Mouse (Mus musculus) WW6 (cell line): Measurements from ENCODE around the gene Pik3r2.
A peak's percentile ranks its signal among the peaks of the same experiment; 100 is the strongest.

Experiments
- DNase-seq: peaks from one replicate; pipeline ENCODE4 v3.0.0-alpha.2; 2013; ENCODE audit warnings: low read depth, low spot score

Pik3r2 gene

GRCm38 (mm10) chr8:70742176-70742575 is 34.3 kb downstream of the Pik3r2 start:
- DNase-seq: no peak

DNA sequence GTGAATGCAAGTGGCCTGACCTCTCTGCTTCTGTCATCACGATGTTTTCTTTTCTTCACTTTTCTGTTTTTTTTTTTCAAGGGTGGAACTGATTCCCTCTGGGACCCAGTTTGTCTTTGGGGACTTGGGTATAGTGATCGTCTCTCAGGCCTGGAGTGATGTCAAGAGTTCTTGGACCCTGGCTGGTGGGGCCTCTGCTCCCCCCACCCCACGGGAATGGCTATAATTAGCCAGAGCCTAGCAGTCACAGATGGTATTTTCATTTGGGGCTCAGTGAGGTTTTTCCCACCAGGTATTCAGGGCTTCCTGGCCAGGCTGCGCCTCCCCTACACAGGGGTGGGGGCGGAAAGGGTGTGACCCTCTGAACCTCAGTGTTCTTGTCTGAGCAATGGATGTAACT is 34.9 kb downstream of the Pik3r2 start:
- no peak for DNase-seq

DNA sequence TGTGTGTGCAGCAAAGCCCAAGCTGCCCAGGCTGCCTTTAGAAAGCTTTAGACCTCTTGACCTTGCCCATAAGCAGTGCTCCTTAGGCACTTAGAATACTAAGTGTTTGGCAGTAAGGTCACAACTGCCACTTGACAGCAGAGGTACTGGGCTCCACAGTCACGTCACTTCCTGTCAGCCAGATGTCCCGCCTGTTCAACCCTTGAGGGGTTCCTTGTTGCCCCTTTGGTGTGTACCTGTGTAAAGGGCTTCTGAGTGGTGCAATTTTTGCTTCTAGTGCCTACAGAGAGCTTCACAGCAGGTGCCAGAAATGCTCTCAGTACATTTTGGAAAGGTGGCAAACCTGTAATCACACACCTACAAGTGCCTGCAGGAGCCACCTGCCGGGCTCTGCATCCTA is 38.3 kb downstream of the Pik3r2 start:
- no peak for DNase-seq

- DNase-seq: no peak
These were observed 38.8 kb downstream of the Pik3r2 start for GRCm38 (mm10) chr8:70737705-70738104.

DNA sequence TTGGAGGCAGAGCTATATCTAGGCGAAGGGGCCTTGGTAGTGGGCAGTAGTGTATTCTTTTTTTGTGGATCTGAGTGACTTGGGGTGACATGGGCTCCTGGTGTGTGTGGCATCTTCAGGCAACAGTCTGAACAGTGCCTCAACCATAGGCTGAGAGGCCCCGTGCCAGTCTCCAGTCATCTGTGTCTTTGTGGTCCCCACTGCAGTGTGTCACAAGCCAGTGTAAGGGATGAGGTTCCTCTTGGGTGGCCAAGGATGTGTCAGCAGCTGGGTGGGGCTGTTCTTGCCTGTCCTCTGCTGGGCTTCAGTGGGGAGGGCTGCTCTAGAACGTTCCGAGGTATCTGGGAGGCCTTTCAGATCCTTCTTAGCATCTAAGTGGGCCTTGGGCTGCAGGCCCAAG is 45.6 kb downstream of the Pik3r2 start:
- no peak for DNase-seq

GRCm38 (mm10) chr8:70729808-70730475 is 46.6 kb downstream of the Pik3r2 start:
- DNase-seq: no peak

DNA sequence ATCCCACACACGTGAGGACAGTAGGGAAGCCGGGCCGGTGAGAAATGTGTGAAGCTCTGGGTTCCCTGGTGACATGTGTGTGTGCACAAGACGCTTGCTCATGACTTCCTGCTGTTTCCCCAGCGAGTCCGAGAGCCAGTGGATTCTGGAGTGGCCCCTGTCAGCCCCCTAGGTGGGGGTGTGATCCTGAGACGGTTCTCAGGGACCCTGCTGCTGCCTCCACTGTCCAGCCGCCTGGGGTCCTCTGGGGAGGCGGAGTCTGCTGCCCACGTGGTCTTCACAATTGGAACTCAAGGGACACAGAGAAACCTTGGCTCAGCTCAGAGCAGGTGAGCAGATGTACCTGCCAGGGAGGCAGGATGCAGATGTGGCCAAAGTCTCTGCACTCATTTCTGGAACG is 49.8 kb downstream of the Pik3r2 start:
- no peak for DNase-seq

DNA sequence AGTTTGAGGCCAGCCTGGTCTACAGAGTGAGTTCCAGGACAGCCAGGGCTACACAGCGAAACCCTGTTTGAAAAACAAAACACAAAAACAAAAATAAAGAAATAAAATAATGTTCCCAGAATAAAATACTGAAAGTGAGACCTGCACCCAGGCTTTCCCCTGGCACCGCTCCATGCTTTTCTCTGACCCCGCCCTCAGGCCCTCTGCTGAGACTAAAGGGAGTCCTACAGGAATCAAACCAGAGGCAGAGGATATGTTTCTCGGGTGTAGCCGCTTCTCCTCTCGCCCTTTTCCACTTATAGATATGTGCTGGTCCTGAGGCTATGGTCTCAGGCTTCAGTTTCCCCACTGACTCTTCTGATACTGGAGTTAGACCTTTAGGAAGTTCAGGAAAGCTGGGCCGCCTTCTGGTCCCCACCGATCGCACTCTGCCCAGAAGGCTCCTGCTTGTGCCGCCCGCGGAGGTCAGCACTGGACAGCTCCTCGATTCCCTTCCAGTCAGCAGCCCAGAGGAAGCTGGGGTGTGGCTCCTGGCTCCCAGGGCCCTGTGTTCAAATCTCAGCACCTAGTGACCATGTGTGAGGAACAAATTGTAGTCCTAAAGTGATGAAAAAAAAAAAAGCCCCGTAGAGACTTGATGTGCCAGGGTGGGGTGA is 50.6 kb downstream of the Pik3r2 start:
- DNase-seq: no peak

DNA sequence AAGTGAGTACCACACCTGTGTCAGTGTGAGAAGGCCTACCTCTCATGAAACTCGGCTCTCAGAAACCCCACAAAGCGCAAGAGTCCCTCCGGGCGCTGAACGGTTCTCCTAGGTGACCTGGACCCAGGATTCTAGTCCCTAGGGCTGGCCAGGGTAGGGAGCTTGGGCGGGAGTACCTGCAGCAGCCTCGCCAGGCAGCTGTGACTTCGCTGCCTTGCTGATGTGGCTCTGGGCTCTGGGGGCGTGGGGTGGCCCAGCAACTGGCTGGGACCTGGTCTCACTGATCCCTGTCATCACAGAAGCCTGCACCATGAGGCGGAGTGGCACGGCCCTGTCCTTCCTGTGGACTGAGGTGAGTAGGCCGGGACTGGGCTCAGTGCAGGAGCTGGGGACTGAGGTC is 52.3 kb downstream of the Pik3r2 start:
- DNase-seq: no peak

- no peak for DNase-seq
These were observed 52.9 kb downstream of the Pik3r2 start, which contains the start of gene Pde4c for GRCm38 (mm10) chr8:70723486-70724210. Gene Pde4c, plus strand, starts transcription at chr8:70723720.

DNA sequence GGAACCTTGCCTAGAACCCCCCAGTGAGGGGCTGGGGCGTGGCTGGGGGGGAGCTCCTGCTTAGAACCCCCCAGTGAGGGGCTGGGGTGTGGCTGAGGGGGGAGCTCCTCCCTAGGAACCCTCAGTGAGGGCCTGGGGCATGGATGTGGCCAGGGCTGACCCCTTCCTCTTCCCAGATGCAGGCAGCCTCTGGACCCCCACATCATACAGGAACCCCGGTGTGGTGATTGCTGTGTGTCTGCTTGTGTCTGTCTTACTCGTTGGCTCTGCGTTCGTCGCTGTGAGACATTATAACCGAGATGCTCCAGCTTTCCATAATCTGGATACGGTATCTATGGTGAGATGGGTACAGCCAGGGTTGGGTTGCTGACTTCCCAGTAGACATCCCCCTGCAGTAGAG is 54.9 kb downstream of the Pik3r2 start:
- no peak for DNase-seq

- DNase-seq: no peak
These were observed 55.8 kb downstream of the Pik3r2 start for GRCm38 (mm10) chr8:70720739-70721138.

- DNase-seq: no peak
These were observed 56.7 kb downstream of the Pik3r2 start for GRCm38 (mm10) chr8:70719796-70720270.

- peak; percentile 74 for DNase-seq
These were observed 58.2 kb downstream of the Pik3r2 start, which contains the start of gene Gm3336 for GRCm38 (mm10) chr8:70718297-70718696. Gene Gm3336, plus strand, starts transcription at chr8:70718543.
